Mouse (Mus musculus) lung, postnatal 0 days (tissue): ENCODE measurements around the gene Cdkl1. TPM values are rescaled to one million over a fixed set of nuclear protein-coding genes. Genes with fewer than 3 reads are reported as not detected.

ENCODE experiments used
- ATAC-seq: fragments of 200-750 bp; cut with Nextera tagmentation; 2 replicates; pipeline ENCODE4 v1.8.0; 2017; ENCODE audit warnings: moderate library complexity
- DNase-seq: peaks from one replicate; pipeline ENCODE4 v3.0.0-alpha.2; 2016; ENCODE audit warnings: low spot score
- H3K27ac ChIP-seq: fragments of 300-500 bp; sonication (generic); 2 replicates; pipeline ENCODE4 v1.5.1; 2014; ENCODE audit warnings: antibody characterized with exemption, mild to moderate bottlenecking, low read length, mixed read lengths
- H3K27me3 ChIP-seq: fragments of 300-500 bp; sonication (generic); replicated peaks from 2 replicates; pipeline ENCODE4 v1.6.1; 2014; ENCODE audit warnings: low read length, mixed read lengths; ENCODE audit not compliant: insufficient read depth
- H3K36me3 ChIP-seq: fragments of 300-500 bp; sonication (generic); 2 replicates; pipeline ENCODE4 v1.6.1; 2014; ENCODE audit warnings: low read length, mixed read lengths; ENCODE audit not compliant: insufficient read depth
- H3K4me1 ChIP-seq: fragments of 300-500 bp; sonication (generic); 2 replicates; pipeline ENCODE4 v1.6.1; 2014; ENCODE audit warnings: antibody characterized with exemption, low read depth, low read length, mixed read lengths; ENCODE audit not compliant: insufficient read depth
- H3K4me2 ChIP-seq: fragments of 300-500 bp; sonication (generic); replicated peaks from 2 replicates; pipeline ENCODE4 v1.6.1; 2014; ENCODE audit warnings: low read depth, mild to moderate bottlenecking, low read length, moderate library complexity, mixed read lengths
- H3K4me3 ChIP-seq: fragments of 300-500 bp; sonication (generic); 2 replicates; pipeline ENCODE4 v1.5.1; 2014; ENCODE audit warnings: low read depth, low read length
- H3K9ac ChIP-seq: fragments of 300-500 bp; sonication (generic); replicated peaks from 2 replicates; pipeline ENCODE4 v1.6.1; 2014; ENCODE audit warnings: low read depth, mild to moderate bottlenecking
- H3K9me3 ChIP-seq: fragments of 300-500 bp; sonication (generic); 2 replicates; pipeline ENCODE4 v1.6.1; 2016; ENCODE audit warnings: low read length, mixed read lengths
- CTCF ChIP-seq: IDR thresholded peaks from 2 replicates; pipeline ENCODE4 v1.5.1; 2016; ENCODE audit warnings: antibody characterized with exemption, mild to moderate bottlenecking
- EP300 ChIP-seq: IDR thresholded peaks from 2 replicates; pipeline ENCODE4 v1.6.1; 2016; ENCODE audit warnings: antibody characterized with exemption, mild to moderate bottlenecking, control low read depth
- WGBS: fragments of 180-500 bp; shearing (Covaris S2); extraction: QIAGEN DNeasy Blood & Tissue Kit; methylation state at CpG from one replicate; pipeline ENCODE4 v1.1.7; 2014; 5-methylcytosine and 5-hydroxymethylcytosine counted together
- polyA plus RNA-seq: library from polyadenylated mRNA; unstranded; fragments of >200 nt; fragmentation: Nextera tagmentation; extraction: Ambion mirVana; gene quantifications from 2 replicates; pipeline ENCODE4 v1.2.1, GENCODE M21; 2015

Gene Cdkl1
- polyA plus RNA-seq, 1 experiment from 2014 or later = 3.1 TPM

- Histone ChIP-seq H3K4me1 (no peaks in the 10 kb centered on the region), H3K4me2 (no peak overlapping the region), H3K4me3 (no peak overlapping the region), H3K9me3 (no peaks in the 10 kb centered on the region), H3K27ac (no peak overlapping the region), H3K9ac (no peak overlapping the region), H3K27me3 (no peaks in the 10 kb centered on the region), H3K36me3 (peaks cover 23% of the 10 kb centered on the region; the same call in 1 of the 2 replicates)
- WGBS = 67% methylated on average over 11 of the region's 11 CpGs
- TF ChIP-seq EP300 = no peak
- no peak for TF ChIP-seq CTCF
- DNase-seq (no peak), ATAC-seq (no peak)
These were observed 16.4 kb upstream of the Cdkl1 start for GRCm38 (mm10) chr12:69807399-69807985.

GRCm38 (mm10) chr12:69805148-69805547, 14.1 kb upstream of the Cdkl1 start:
- Histone ChIP-seq H3K9ac (no peak overlapping the region), H3K4me1 (no peaks in the 10 kb centered on the region), H3K4me3 (no peak overlapping the region), H3K27ac (no peak overlapping the region), H3K27me3 (no peaks in the 10 kb centered on the region), H3K9me3 (no peaks in the 10 kb centered on the region), H3K4me2 (no peak overlapping the region), H3K36me3 (peaks cover 23% of the 10 kb centered on the region; the same call in 1 of the 2 replicates)
- no peak for ATAC-seq
- DNase-seq = no peak
- TF ChIP-seq EP300 = no peak
- no peak for TF ChIP-seq CTCF
- WGBS = 84% methylated on average over 6 of the region's 6 CpGs

GRCm38 (mm10) chr12:69804393-69805070, 13.5 kb upstream of the Cdkl1 start:
- H3K36me3 ChIP-seq = peaks cover 23% of the 10 kb centered on the region; the same call in 1 of the 2 replicates

GRCm38 (mm10) chr12:69803196-69803595, 12.1 kb upstream of the Cdkl1 start:
- ATAC-seq (no peak), DNase-seq (no peak)
- Histone ChIP-seq H3K27me3 (no peaks in the 10 kb centered on the region), H3K4me3 (no peak overlapping the region), H3K9ac (no peak overlapping the region), H3K4me2 (no peak overlapping the region), H3K36me3 (peaks cover 22% of the 10 kb centered on the region; the same call in 1 of the 2 replicates), H3K27ac (no peak overlapping the region), H3K4me1 (no peaks in the 10 kb centered on the region), H3K9me3 (no peaks in the 10 kb centered on the region)
- 64% methylated on average over 4 of the region's 6 CpGs for WGBS
- TF ChIP-seq CTCF (no peak), EP300 (no peak)

More at GRCm38 (mm10) chr12:69804393-69805070, 13.5 kb upstream of the Cdkl1 start:
- no peak for ATAC-seq
- H3K9me3 ChIP-seq = no peaks in the 10 kb centered on the region
- DNase-seq = no peak
- H3K4me3 ChIP-seq = no peak overlapping the region
- no peak overlapping the region for H3K4me2 ChIP-seq
- TF ChIP-seq EP300 (no peak), CTCF (no peak)
- no peak overlapping the region for H3K27ac ChIP-seq
- no peaks in the 10 kb centered on the region for H3K4me1 ChIP-seq
- 93% methylated on average over 10 of the region's 10 CpGs for WGBS
- H3K27me3 ChIP-seq = no peaks in the 10 kb centered on the region
- no peak overlapping the region for H3K9ac ChIP-seq

- ATAC-seq (no peak), DNase-seq (no peak)
- WGBS = 76% methylated on average over 4 of the region's 4 CpGs
- Histone ChIP-seq H3K36me3 (peaks cover 7% of the 10 kb centered on the region; the same call in 1 of the 2 replicates), H3K27ac (no peak overlapping the region), H3K27me3 (no peaks in the 10 kb centered on the region), H3K4me1 (no peaks in the 10 kb centered on the region), H3K4me3 (no peak overlapping the region), H3K4me2 (no peak overlapping the region), H3K9me3 (no peaks in the 10 kb centered on the region), H3K9ac (no peak overlapping the region)
- no peak for TF ChIP-seq CTCF
- no peak for TF ChIP-seq EP300
These were observed 9.5 kb upstream of the Cdkl1 start for GRCm38 (mm10) chr12:69800586-69800985.

- no peaks in the 10 kb centered on the region for H3K27me3 ChIP-seq
- no peaks in the 10 kb centered on the region for H3K9me3 ChIP-seq
- TF ChIP-seq EP300 = no peak
- TF ChIP-seq CTCF = no peak
- H3K27ac ChIP-seq = no peak overlapping the region
- H3K4me1 ChIP-seq = no peaks in the 10 kb centered on the region; the same call in 1 of the 2 replicates
- no peak overlapping the region for H3K4me2 ChIP-seq
- ATAC-seq = no peak
- no peaks in the 10 kb centered on the region for H3K36me3 ChIP-seq
- no peak overlapping the region for H3K4me3 ChIP-seq
- WGBS = 88% methylated on average over 3 of the region's 3 CpGs
- H3K9ac ChIP-seq = no peak overlapping the region
- DNase-seq = no peak
These were observed 5.2 kb upstream of the Cdkl1 start for GRCm38 (mm10) chr12:69796311-69796710.
